Mouse (Mus musculus) bone marrow macrophage, adult 2 months (primary cell): ENCODE data around the gene Exoc4.

Experiments used
- CTCF ChIP-seq: IDR thresholded peaks from 2 replicates; pipeline ENCODE4 v1.5.1; 2012; ENCODE audit warnings: low read depth, mild to moderate bottlenecking, low read length, moderate library complexity
- POLR2A ChIP-seq: IDR thresholded peaks from 2 replicates; pipeline ENCODE4 v1.6.1; 2012; ENCODE audit warnings: mild to moderate bottlenecking, low read depth, low read length, borderline replicate concordance

- TF ChIP-seq CTCF (no peak), POLR2A (no peak)
Measured at GRCm38 (mm10) chr6:33892142-33892541, 643.3 kb downstream of the Exoc4 start.
